Mouse (Mus musculus) midbrain, embryonic 13.5 days (tissue): ENCODE data around the gene Prpf19. TPM values are rescaled to one million over a fixed set of nuclear protein-coding genes. Genes with fewer than 3 reads are reported as not detected.

Experiments
- ATAC-seq: fragments of 200-750 bp; cut with Nextera tagmentation; 2 replicates; pipeline ENCODE4 v1.8.0; 2017; ENCODE audit warnings: mild to moderate bottlenecking, moderate TSS enrichment, moderate library complexity
- H3K27ac ChIP-seq: fragments of 300-500 bp; sonication (generic); 2 replicates; pipeline ENCODE4 v1.5.1; 2015; ENCODE audit warnings: inconsistent platforms, mild to moderate bottlenecking, moderate library complexity
- H3K27me3 ChIP-seq: fragments of 300-500 bp; sonication (generic); 2 replicates; pipeline ENCODE4 v1.6.1; 2015; ENCODE audit warnings: mild to moderate bottlenecking, inconsistent platforms
- H3K36me3 ChIP-seq: fragments of 300-500 bp; sonication (generic); 2 replicates; pipeline ENCODE4 v1.6.1; 2015; ENCODE audit warnings: mild to moderate bottlenecking, inconsistent platforms
- H3K4me1 ChIP-seq: fragments of 300-500 bp; sonication (generic); replicated peaks from 2 replicates; pipeline ENCODE4 v1.6.1; 2015; ENCODE audit warnings: inconsistent platforms
- H3K4me2 ChIP-seq: fragments of 300-500 bp; sonication (generic); replicated peaks from 2 replicates; pipeline ENCODE4 v1.6.1; 2015; ENCODE audit warnings: moderate library complexity, mild to moderate bottlenecking, inconsistent platforms
- H3K4me3 ChIP-seq: fragments of 300-500 bp; sonication (generic); replicated peaks from 2 replicates; pipeline ENCODE4 v1.5.1; 2015; ENCODE audit warnings: mild to moderate bottlenecking, inconsistent platforms
- H3K9ac ChIP-seq: fragments of 300-500 bp; sonication (generic); replicated peaks from 2 replicates; pipeline ENCODE4 v1.6.1; 2015; ENCODE audit warnings: mild to moderate bottlenecking, inconsistent platforms
- H3K9me3 ChIP-seq: fragments of 300-500 bp; sonication (generic); 2 replicates; pipeline ENCODE4 v1.6.1; 2016; ENCODE audit warnings: mild to moderate bottlenecking, inconsistent platforms
- WGBS: fragments of 180-500 bp; shearing (Covaris S2); methylation state at CpG from one replicate; pipeline ENCODE4 v1.1.7; 2015; 5-methylcytosine and 5-hydroxymethylcytosine counted together
- polyA plus RNA-seq: library from polyadenylated mRNA; unstranded; fragments of >200 nt; fragmentation: Nextera tagmentation; extraction: Ambion mirVana; gene quantifications from 2 replicates; pipeline ENCODE4 v1.2.1, GENCODE M21; 2015

Prpf19 gene
- polyA plus RNA-seq, 1 experiment from 2014 or later, result 49.5 TPM

- no peaks in the 10 kb centered on the region for H3K27me3 ChIP-seq
- no peaks in the 10 kb centered on the region for H3K9me3 ChIP-seq
- no peak within 1 kb of the TSS for H3K4me2 ChIP-seq
- H3K4me3 ChIP-seq, result no peak within 1 kb of the TSS
- no peaks in the 10 kb centered on the region for H3K4me1 ChIP-seq
- no peaks in the 10 kb centered on the region for H3K36me3 ChIP-seq
- H3K27ac ChIP-seq, result no peak within 1 kb of the TSS
- H3K9ac ChIP-seq, result no peak within 1 kb of the TSS
- WGBS, result 74% methylated on average over 2 of the region's 2 CpGs
- ATAC-seq, result no peak
Observed at GRCm38 (mm10) chr19:10920532-10920931, 25.5 kb downstream of the Prpf19 start, which contains the start of gene Zp1. Gene Zp1, minus strand, starts transcription at chr19:10920632.

GRCm38 (mm10) chr19:10921058-10921457 lies 26.0 kb downstream of the Prpf19 start:
- Histone ChIP-seq H3K4me3 (no peak overlapping the region), H3K27me3 (no peaks in the 10 kb centered on the region), H3K36me3 (no peaks in the 10 kb centered on the region), H3K9ac (no peak overlapping the region), H3K9me3 (no peaks in the 10 kb centered on the region), H3K4me1 (peaks cover under 1% of the 10 kb centered on the region; the same call in 1 of the 2 replicates), H3K4me2 (no peak overlapping the region), H3K27ac (no peak overlapping the region)
- ATAC-seq, result no peak
- 77% methylated on average over 3 of the region's 3 CpGs for WGBS

DNA sequence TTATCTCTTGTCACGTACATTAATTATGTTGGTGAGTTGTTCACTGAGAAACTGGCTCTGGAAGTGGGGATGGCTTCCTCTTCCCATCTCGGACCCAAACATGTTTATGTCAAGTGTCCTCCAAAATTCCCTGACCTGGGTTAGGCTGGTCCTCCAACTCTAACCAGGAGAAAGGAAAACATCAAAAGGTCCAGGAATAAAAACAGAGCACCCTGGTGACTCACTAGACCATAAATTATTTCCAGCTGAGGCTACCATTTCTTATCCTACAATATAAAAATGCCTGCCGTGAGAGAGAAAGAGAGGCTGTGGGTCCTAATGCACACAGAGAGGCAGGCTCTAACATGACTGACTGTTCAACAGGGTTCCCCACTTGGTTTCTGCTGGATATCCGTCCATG lies 29.2 kb downstream of the Prpf19 start:
- WGBS, result 82% methylated on average over 4 of the region's 4 CpGs
- no peak for ATAC-seq

DNA sequence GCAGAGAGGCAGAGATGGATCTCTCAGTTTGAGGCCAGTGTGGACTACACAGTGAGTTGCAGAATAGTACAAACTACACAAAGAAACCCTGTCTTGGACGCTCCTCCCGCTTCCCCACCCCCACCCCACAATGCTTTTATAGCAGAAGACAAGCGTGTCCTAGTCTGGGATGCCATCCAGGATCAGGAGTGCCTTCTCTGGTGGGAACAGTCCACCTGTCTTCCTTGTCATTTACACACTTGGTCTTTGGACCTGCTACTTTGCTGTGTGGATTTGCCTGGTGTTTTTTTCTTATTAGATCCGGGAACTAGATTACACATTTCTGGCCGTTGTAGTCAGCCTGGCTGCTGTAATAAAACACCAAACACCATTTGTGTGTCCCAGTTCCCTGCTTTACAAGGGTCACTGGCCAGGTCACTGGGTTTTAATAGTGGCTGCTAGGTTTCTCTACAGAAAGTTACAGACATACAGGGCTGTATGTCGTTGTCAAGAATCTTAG lies 31.1 kb downstream of the Prpf19 start:
- no peak overlapping the region for H3K4me3 ChIP-seq
- ATAC-seq, result no peak
- no peak overlapping the region for H3K9ac ChIP-seq
- 18% methylated on average over 6 of the region's 6 CpGs for WGBS
- H3K4me1 ChIP-seq, result peaks cover 7% of the 10 kb centered on the region; the same call in 1 of the 2 replicates
- H3K9me3 ChIP-seq, result no peaks in the 10 kb centered on the region
- no peaks in the 10 kb centered on the region for H3K36me3 ChIP-seq
- H3K27ac ChIP-seq, result peak overlapping the region; percentile 30; the same call in 1 of the 2 replicates
- H3K4me2 ChIP-seq, result no peak overlapping the region
- no peaks in the 10 kb centered on the region for H3K27me3 ChIP-seq

More for the DNA sequence above, 29.2 kb downstream of the Prpf19 start:
- H3K4me3 ChIP-seq, result no peak overlapping the region
- no peak overlapping the region for H3K27ac ChIP-seq
- H3K9me3 ChIP-seq, result no peaks in the 10 kb centered on the region
- H3K9ac ChIP-seq, result no peak overlapping the region
- no peak overlapping the region for H3K4me2 ChIP-seq
- no peaks in the 10 kb centered on the region for H3K27me3 ChIP-seq
- H3K36me3 ChIP-seq, result no peaks in the 10 kb centered on the region
- H3K4me1 ChIP-seq, result peaks cover 7% of the 10 kb centered on the region; the same call in 1 of the 2 replicates

- no peak overlapping the region for H3K4me3 ChIP-seq
- no peaks in the 10 kb centered on the region for H3K36me3 ChIP-seq
- H3K27me3 ChIP-seq, result no peaks in the 10 kb centered on the region
- H3K4me1 ChIP-seq, result peaks cover 7% of the 10 kb centered on the region; the same call in 1 of the 2 replicates
- 36% methylated on average over 4 of the region's 4 CpGs for WGBS
- H3K9ac ChIP-seq, result no peak overlapping the region
- H3K4me2 ChIP-seq, result no peak overlapping the region
- ATAC-seq, result no peak
- H3K27ac ChIP-seq, result 0 out of 2 replicates have a peak overlapping the region, but pooled peaks have one; percentile 30
- H3K9me3 ChIP-seq, result no peaks in the 10 kb centered on the region
Observed at GRCm38 (mm10) chr19:10926666-10927065, 31.6 kb downstream of the Prpf19 start.

DNA sequence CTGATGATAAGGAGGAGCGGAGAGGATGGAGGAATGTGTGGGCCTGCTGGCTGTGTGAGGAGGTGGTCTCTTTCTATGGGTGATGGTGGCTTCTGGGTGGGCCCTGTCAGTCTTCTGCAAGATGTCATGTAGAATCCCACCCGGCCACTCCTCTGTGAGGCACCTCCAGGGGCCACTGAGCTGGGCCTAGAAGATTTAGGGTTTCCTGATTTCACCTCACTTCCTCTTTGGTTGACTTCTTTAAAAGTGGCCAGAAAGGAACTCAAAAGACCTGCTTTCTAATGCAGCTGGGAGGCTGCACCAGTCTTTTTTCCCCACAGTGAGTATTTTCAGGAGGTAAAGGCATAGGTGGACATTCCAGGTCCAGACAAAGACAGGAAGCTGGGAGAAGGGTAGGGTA lies 35.6 kb downstream of the Prpf19 start:
- Histone ChIP-seq H3K9ac (no peak overlapping the region), H3K27ac (no peak overlapping the region), H3K4me3 (no peak overlapping the region), H3K36me3 (no peaks in the 10 kb centered on the region), H3K27me3 (no peaks in the 10 kb centered on the region), H3K4me2 (no peak overlapping the region), H3K9me3 (no peaks in the 10 kb centered on the region), H3K4me1 (peaks cover 9% of the 10 kb centered on the region; the same call in 1 of the 2 replicates)
- 88% methylated on average over 2 of the region's 2 CpGs for whole genome bisulfite sequencing
- no peak for ATAC-seq

GRCm38 (mm10) chr19:10935029-10935428 lies 40.0 kb downstream of the Prpf19 start:
- WGBS, result 15% methylated on average over 5 of the region's 5 CpGs

GRCm38 (mm10) chr19:10936077-10936476 lies 41.0 kb downstream of the Prpf19 start:
- ATAC-seq, result no peak
- Histone ChIP-seq H3K27me3 (0 out of 2 replicates have a peak, but pooled peaks cover 6% of the 10 kb centered on the region), H3K27ac (no peak overlapping the region), H3K9ac (no peak overlapping the region), H3K4me1 (peaks cover 15% of the 10 kb centered on the region), H3K9me3 (no peaks in the 10 kb centered on the region), H3K36me3 (no peaks in the 10 kb centered on the region), H3K4me2 (no peak overlapping the region), H3K4me3 (no peak overlapping the region)
- 87% methylated on average over 5 of the region's 5 CpGs for WGBS

More at GRCm38 (mm10) chr19:10935029-10935428, 40.0 kb downstream of the Prpf19 start:
- Histone ChIP-seq H3K36me3 (no peaks in the 10 kb centered on the region), H3K4me2 (no peak overlapping the region), H3K27me3 (0 out of 2 replicates have a peak, but pooled peaks cover 6% of the 10 kb centered on the region), H3K9me3 (no peaks in the 10 kb centered on the region), H3K4me3 (no peak overlapping the region), H3K4me1 (peaks cover 4% of the 10 kb centered on the region; the same call in 1 of the 2 replicates), H3K27ac (no peak overlapping the region), H3K9ac (no peak overlapping the region)
- ATAC-seq, result no peak

GRCm38 (mm10) chr19:10937110-10937563 lies 42.1 kb downstream of the Prpf19 start, which contains the start of gene Ptgdr2:
Gene Ptgdr2, plus strand, starts transcription at chr19:10937160.
- H3K4me2 ChIP-seq, result no peak within 1 kb of the TSS
- 0 out of 2 replicates have a peak, but pooled peaks cover 6% of the 10 kb centered on the region for H3K27me3 ChIP-seq
- peaks cover 20% of the 10 kb centered on the region for H3K4me1 ChIP-seq
- WGBS, result 58% methylated on average over 5 of the region's 5 CpGs
- ATAC-seq, result no peak
- H3K27ac ChIP-seq, result no peak within 1 kb of the TSS
- no peak within 1 kb of the TSS for H3K4me3 ChIP-seq
- H3K36me3 ChIP-seq, result peaks cover 3% of the 10 kb centered on the region
- H3K9ac ChIP-seq, result no peak within 1 kb of the TSS
- H3K9me3 ChIP-seq, result no peaks in the 10 kb centered on the region

- no peak overlapping the region for H3K9ac ChIP-seq
- 0 out of 2 replicates have a peak, but pooled peaks cover 6% of the 10 kb centered on the region for H3K27me3 ChIP-seq
- no peak overlapping the region for H3K27ac ChIP-seq
- H3K4me3 ChIP-seq, result no peak overlapping the region
- no peak overlapping the region for H3K4me2 ChIP-seq
- H3K36me3 ChIP-seq, result peaks cover 19% of the 10 kb centered on the region
- WGBS, result 66% methylated on average over 3 of the region's 3 CpGs
- peaks cover 20% of the 10 kb centered on the region for H3K4me1 ChIP-seq
- no peaks in the 10 kb centered on the region for H3K9me3 ChIP-seq
- no peak for ATAC-seq
Observed at GRCm38 (mm10) chr19:10938771-10939170, 43.7 kb downstream of the Prpf19 start.

- peaks cover 18% of the 10 kb centered on the region for H3K4me1 ChIP-seq
- WGBS, result 18% methylated on average over 37 of the region's 37 CpGs
- H3K4me2 ChIP-seq, result peak overlapping the region; percentile 65
- ATAC-seq, result peak; percentile 94
- H3K36me3 ChIP-seq, result peaks cover 34% of the 10 kb centered on the region
- peak overlapping the region; percentile 74 for H3K27ac ChIP-seq
- H3K9me3 ChIP-seq, result no peaks in the 10 kb centered on the region
- peak overlapping the region; percentile 39 for H3K4me3 ChIP-seq
- 0 out of 2 replicates have a peak, but pooled peaks cover 6% of the 10 kb centered on the region for H3K27me3 ChIP-seq
- peak overlapping the region; percentile 67 for H3K9ac ChIP-seq
Observed at GRCm38 (mm10) chr19:10940097-10940800, 45.2 kb downstream of the Prpf19 start.

GRCm38 (mm10) chr19:10940801-10941457 lies 45.9 kb downstream of the Prpf19 start:
- ATAC-seq, result peak; percentile 82
- Histone ChIP-seq H3K4me3 (peak overlapping the region; percentile 39), H3K4me1 (peaks cover 18% of the 10 kb centered on the region), H3K27ac (peak overlapping the region; percentile 74), H3K4me2 (peak overlapping the region; percentile 65), H3K9me3 (no peaks in the 10 kb centered on the region), H3K36me3 (peaks cover 36% of the 10 kb centered on the region), H3K9ac (peak overlapping the region; percentile 67), H3K27me3 (0 out of 2 replicates have a peak, but pooled peaks cover 6% of the 10 kb centered on the region)
- WGBS, result under 1% methylated on average over 40 of the region's 40 CpGs
